Comparison of ENCODE assay signal across 14 mouse cellular contexts in the genomic region with DNA sequence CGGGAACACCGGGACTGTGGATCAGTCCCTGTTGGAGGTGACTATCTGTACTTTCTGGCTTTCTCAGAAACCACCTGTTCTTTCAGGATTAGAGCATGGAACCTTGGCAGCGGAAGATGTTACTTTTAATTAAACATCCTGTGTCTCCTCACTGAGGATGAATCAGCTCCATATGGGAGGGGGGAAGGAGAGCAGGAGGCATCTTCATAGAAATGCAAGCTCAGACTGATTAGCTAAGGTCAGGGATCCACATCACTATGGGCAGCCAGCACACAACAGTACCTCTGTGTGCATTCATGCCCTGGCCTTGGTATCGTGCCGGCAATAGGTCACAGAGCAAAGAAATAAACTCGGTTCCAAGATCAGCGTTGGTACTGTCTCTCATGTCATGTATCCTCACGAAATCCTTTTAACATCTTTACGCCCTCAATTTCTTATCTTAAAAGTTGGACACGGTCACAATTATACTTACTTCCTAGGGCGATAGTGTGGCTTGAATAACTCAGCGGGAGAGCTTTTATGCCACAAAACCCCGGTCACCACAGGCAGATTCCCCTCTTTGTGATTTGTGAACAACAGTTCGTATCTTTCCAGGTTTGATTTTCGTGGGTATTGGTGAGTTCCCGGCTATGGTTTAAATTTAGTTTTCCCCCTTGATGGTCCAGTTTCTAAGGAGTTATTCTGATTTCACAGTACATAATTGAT.
DNase-seq lines count a peak whose midpoint lies in the region; ATAC-seq and TF ChIP-seq lines count a peak whose summit lies in the region.
"Had no signal": no experiment of that assay in that cellular context is flagged by ENCODE, and none has a peak within 500 bp of the region (broad histone marks: within the 10 kb centered on the region; RNA-seq: fewer than 3 reads in every experiment).

No protein-coding gene starts in this region.

- H3K4me2 ChIP-seq in limb, embryonic 14.5 days (replicated peaks; ENCODE audit: low read depth, low read length, severe bottlenecking): no peak overlapping the region
- H3K4me2 ChIP-seq: liver, embryonic 15.5 days had no signal

- DNase-seq in cerebellum, adult 9-11 months: peak; percentile 36
- DNase-seq in cerebellum, postnatal 14 days: no peak
- DNase-seq in retina, postnatal 1 day: peak; percentile 57
- DNase-seq in retina, embryonic 14.5 days (ENCODE audit: low spot score): no peak
- no peak for DNase-seq in limb, embryonic 14.5 days (ENCODE audit: low spot score)
- no peak for DNase-seq in ovary, adult 18-20 months (ENCODE audit: low spot score)
- DNase-seq in gastrocnemius, adult 8-10 months (ENCODE audit: low spot score in 2 of 2): no peak
- DNase-seq: adrenal gland, postnatal 14 days; gastrocnemius, postnatal 10 days; lung, postnatal 36 days; thymus, postnatal 4 days had no signal

- no peak for ATAC-seq in limb, embryonic 14.5 days (ENCODE audit: low FRiP score, low read depth)
- ATAC-seq: hindbrain, embryonic 16.5 days had no signal

- no peak for TF ChIP-seq POLR2A in limb, embryonic 14.5 days (IDR thresholded peaks at IDR 0.05; ENCODE audit: borderline replicate concordance, extremely low read depth, insufficient read depth, insufficient read length)

- H3K9me3 ChIP-seq in limb, embryonic 14.5 days (ENCODE audit: control insufficient read depth, low read length): no peaks in the 10 kb centered on the region
- H3K9me3 ChIP-seq: liver, embryonic 15.5 days had no signal

- 58% methylated on average over 16 of the region's 16 CpGs for WGBS in limb, embryonic 14.5 days

- H3K9ac ChIP-seq in limb, embryonic 14.5 days (ENCODE audit: low read depth, low read length, severe bottlenecking): no peak overlapping the region
- H3K9ac ChIP-seq: liver, embryonic 15.5 days had no signal

- peak overlapping the region; percentile 30; the same call in 1 of the 2 replicates for H3K27ac ChIP-seq in limb, embryonic 14.5 days (replicated peaks; ENCODE audit: low read depth, low read length)
- H3K27ac ChIP-seq: kidney, postnatal 0 days; liver, embryonic 15.5 days had no signal

- no peaks in the 10 kb centered on the region for H3K36me3 ChIP-seq in limb, embryonic 14.5 days (ENCODE audit: control insufficient read depth, insufficient read depth, low read length)
- H3K36me3 ChIP-seq: liver, embryonic 15.5 days had no signal

- H3K4me3 ChIP-seq in limb, embryonic 14.5 days (replicated peaks; ENCODE audit: low read length): no peak overlapping the region
- H3K4me3 ChIP-seq: liver, embryonic 15.5 days had no signal

- H3K4me1 ChIP-seq in limb, embryonic 14.5 days (ENCODE audit: control insufficient read depth, insufficient read depth, low read length): peaks cover 45% of the 10 kb centered on the region
- H3K4me1 ChIP-seq: liver, embryonic 15.5 days had no signal

- no peaks in the 10 kb centered on the region for H3K27me3 ChIP-seq in limb, embryonic 14.5 days (ENCODE audit: control insufficient read depth, insufficient read depth, low read length)
- H3K27me3 ChIP-seq: liver, embryonic 15.5 days had no signal

Comparison
In these comparisons a context has a peak if more than half of its experiments do, and no peak if none do; other contexts are left out.
1. DNase-seq: peak in cerebellum, adult 9-11 months (single experiment) and retina, postnatal 1 day (single experiment); none in cerebellum, postnatal 14 days (0 of 2), retina, embryonic 14.5 days (single experiment), limb, embryonic 14.5 days (single experiment), ovary, adult 18-20 months (single experiment) and gastrocnemius, adult 8-10 months (0 of 2).